Mouse (Mus musculus) stomach, postnatal 0 days (tissue): Measurements from ENCODE around the gene Fance.

ENCODE experiments used
- CTCF ChIP-seq: IDR thresholded peaks from 2 replicates; pipeline ENCODE4 v1.5.1; 2016; ENCODE audit warnings: antibody characterized with exemption, low read depth, mild to moderate bottlenecking, moderate library complexity
- EP300 ChIP-seq: optimal IDR thresholded peaks from 2 replicates; pipeline ENCODE3; 2016; ENCODE audit warnings: antibody characterized with exemption

GRCm38 (mm10) chr17:28374494-28374893 is 61.2 kb downstream of the Fance start:
- TF ChIP-seq CTCF (no peak), EP300 (no peak)
